Mouse (Mus musculus) cerebellum, adult 9-11 months (tissue): Measurements from ENCODE around the gene Wfdc9.

Experiments used
- DNase-seq: peaks from one replicate; pipeline ENCODE4 v3.0.0; 2022

The Wfdc9 gene

GRCm38 (mm10) chr2:164656483-164656882 lies at the start of gene Wfdc9:
Gene Wfdc9 (minus strand): TSS chr2:164656583.
- DNase-seq, result no peak

GRCm38 (mm10) chr2:164705991-164706390 lies 49.6 kb upstream of the Wfdc9 start:
- no peak for DNase-seq

- DNase-seq, result no peak
Observed at GRCm38 (mm10) chr2:164705328-164705727, 48.9 kb upstream of the Wfdc9 start.

GRCm38 (mm10) chr2:164704235-164704634 lies 47.9 kb upstream of the Wfdc9 start:
- no peak for DNase-seq

- no peak for DNase-seq
Observed at GRCm38 (mm10) chr2:164701761-164702160, 45.4 kb upstream of the Wfdc9 start.

- no peak for DNase-seq
Observed at GRCm38 (mm10) chr2:164700959-164701358, 44.6 kb upstream of the Wfdc9 start.

- DNase-seq, result no peak
Observed at GRCm38 (mm10) chr2:164698201-164698600, 41.8 kb upstream of the Wfdc9 start, which contains the start of gene Spint4. Gene Spint4 (plus strand): TSS chr2:164698501.

- no peak for DNase-seq
Observed at GRCm38 (mm10) chr2:164684807-164685206, 28.4 kb upstream of the Wfdc9 start, which contains the start of gene Wfdc13. Gene Wfdc13 (plus strand): TSS chr2:164685107.

GRCm38 (mm10) chr2:164679906-164680305 lies 23.5 kb upstream of the Wfdc9 start:
- no peak for DNase-seq

- DNase-seq, result peak; percentile 31
Observed at GRCm38 (mm10) chr2:164678848-164679625, 22.7 kb upstream of the Wfdc9 start.

- no peak for DNase-seq
Observed at GRCm38 (mm10) chr2:164676916-164677685, 20.7 kb upstream of the Wfdc9 start.

- no peak for DNase-seq
Observed at GRCm38 (mm10) chr2:164676103-164676502, 19.7 kb upstream of the Wfdc9 start.

GRCm38 (mm10) chr2:164673987-164674386 lies 17.6 kb upstream of the Wfdc9 start, which contains the start of gene Wfdc11:
Gene Wfdc11 (minus strand): TSS chr2:164674087.
- DNase-seq, result no peak

GRCm38 (mm10) chr2:164670938-164671337 lies 14.6 kb upstream of the Wfdc9 start:
- no peak for DNase-seq

- DNase-seq, result no peak
Observed at GRCm38 (mm10) chr2:164670261-164670660, 13.9 kb upstream of the Wfdc9 start.

- no peak for DNase-seq
Observed at GRCm38 (mm10) chr2:164664851-164665250, 8.5 kb upstream of the Wfdc9 start.

GRCm38 (mm10) chr2:164655858-164656257 lies 525 bp downstream of the Wfdc9 start, which contains the start of gene Wfdc10:
Gene Wfdc10 (plus strand): TSS chr2:164656046.
- no peak for DNase-seq

- DNase-seq, result no peak
Observed at GRCm38 (mm10) chr2:164641881-164642673, 14.3 kb downstream of the Wfdc9 start.

- no peak for DNase-seq
Observed at GRCm38 (mm10) chr2:164641129-164641528, 15.3 kb downstream of the Wfdc9 start.

GRCm38 (mm10) chr2:164638696-164639095 lies 17.7 kb downstream of the Wfdc9 start, which contains the start of gene Wfdc16:
Gene Wfdc16 (minus strand): TSS chr2:164638796.
- no peak for DNase-seq

GRCm38 (mm10) chr2:164635266-164635665 lies 21.1 kb downstream of the Wfdc9 start:
- no peak for DNase-seq

- DNase-seq, result no peak
Observed at GRCm38 (mm10) chr2:164621775-164622174, 34.6 kb downstream of the Wfdc9 start.

GRCm38 (mm10) chr2:164619050-164619449 lies 37.3 kb downstream of the Wfdc9 start:
- DNase-seq, result no peak
